Mouse (Mus musculus) ES-E14 (cell line): ENCODE results near the gene Emid1. TPM values are rescaled to one million over a fixed set of nuclear protein-coding genes. Genes with fewer than 3 reads are reported as not detected.
"Not testable (repeated sequence)": the region's sequence is repeated elsewhere in the genome, so short reads cannot be mapped to it uniquely, and the experiment has no call there.

Source experiments
- DNase-seq: peaks from one replicate; pipeline ENCODE4 v3.0.0-alpha.2; 2013; ENCODE audit warnings: low read depth, low spot score
- H3K27ac ChIP-seq: 2 replicates; pipeline ENCODE4 v1.5.1; 2012; ENCODE audit warnings: low read depth, mild to moderate bottlenecking, low read length, moderate library complexity, mixed read lengths; ENCODE audit not compliant: poor library complexity, insufficient read depth, severe bottlenecking
- H3K36me3 ChIP-seq: 2 replicates; pipeline ENCODE4 v1.6.1; 2012; ENCODE audit warnings: mild to moderate bottlenecking, low read length, moderate library complexity, mixed read lengths; ENCODE audit not compliant: control insufficient read depth, poor library complexity, insufficient read depth, severe bottlenecking
- H3K4me1 ChIP-seq, 2 experiments: fragments of 150-350 bp in 1 of 2; sonication (generic) in 1 of 2; 2 replicates each; pipeline ENCODE4 v1.6.1; 2012; ENCODE audit warnings: low read length in 2 of 2, mild to moderate bottlenecking in 1 of 2, mixed read lengths in 1 of 2; ENCODE audit not compliant: control insufficient read depth in 2 of 2, insufficient read depth in 2 of 2, poor library complexity in 1 of 2
- H3K4me3 ChIP-seq, 2 experiments: fragments of 150-350 bp in 1 of 2; sonication (generic) in 1 of 2; 2 replicates each; pipeline ENCODE4 v1.5.1; 2012; ENCODE audit warnings: low read length in 2 of 2, low read depth in 1 of 2, mild to moderate bottlenecking in 1 of 2, mixed read lengths in 1 of 2; ENCODE audit not compliant: insufficient read depth in 1 of 2, poor library complexity in 1 of 2, severe bottlenecking in 1 of 2
- H3K9ac ChIP-seq: 2 replicates; pipeline ENCODE4 v1.6.1; 2012; ENCODE audit warnings: low read depth, mild to moderate bottlenecking, low read length, mixed read lengths; ENCODE audit not compliant: poor library complexity, insufficient read depth, severe bottlenecking
- H3K9me3 ChIP-seq: fragments of 150-350 bp; sonication (generic); 2 replicates; pipeline ENCODE4 v1.6.1; 2012; ENCODE audit warnings: low read depth, mild to moderate bottlenecking, low read length; ENCODE audit not compliant: control insufficient read depth, insufficient read depth
- CHD2 ChIP-seq: IDR thresholded peaks from 2 replicates; pipeline ENCODE4 v1.6.1; 2014; ENCODE audit warnings: mild to moderate bottlenecking, low read depth, low read length, inconsistent platforms
- HCFC1 ChIP-seq: IDR thresholded peaks from 2 replicates; pipeline ENCODE4 v1.6.1; 2012; ENCODE audit warnings: low read length, inconsistent platforms, borderline replicate concordance; ENCODE audit not compliant: insufficient read depth
- MAFK ChIP-seq: IDR thresholded peaks from 2 replicates; pipeline ENCODE4 v1.6.1; 2014; ENCODE audit warnings: mild to moderate bottlenecking, low read depth, low read length, inconsistent platforms; ENCODE audit not compliant: insufficient read depth
- ZC3H11A ChIP-seq: IDR thresholded peaks from 2 replicates; pipeline ENCODE4 v1.6.1; 2012; ENCODE audit warnings: low read depth, mild to moderate bottlenecking, inconsistent platforms, low read length, borderline replicate concordance
- ZNF384 ChIP-seq: IDR thresholded peaks from 2 replicates; pipeline ENCODE4 v1.6.1; 2012; ENCODE audit warnings: low read depth, low read length, inconsistent platforms
- in situ Hi-C, 2 experiments: fragments of 600-800 bp; cut with MboI; formaldehyde crosslinking; loops; one replicate each; pipeline ENCODE4 v1.15.1; 2025; ENCODE audit warnings: low sequenced_read_pairs in 2 of 2, inconsistent platforms in 1 of 2; ENCODE audit not compliant: unreplicated experiment in 2 of 2
- total RNA-seq: library from RNA; depleted of rRNA; stranded (reverse); fragments of 300-350 nt; gene quantifications from 2 replicates; pipeline ENCODE4 v1.2.3, GENCODE M21; 2012

Gene Emid1
- total RNA-seq, 1 experiment: 2.7 TPM

GRCm38 (mm10) chr11:5095877-5096276 is 56.2 kb downstream of the Emid1 start:
- Histone ChIP-seq H3K36me3 (peaks cover 11% of the 10 kb centered on the region), H3K4me3 (peak overlapping the region; percentile 4 to 36; a peak in 2 of 4 replicates), H3K27ac (no peak overlapping the region), H3K9me3 (no peaks in the 10 kb centered on the region), H3K4me1 (peaks cover 4 to 5% of the 10 kb centered on the region in 2 experiments; a peak in 2 of 4 replicates), H3K9ac (no peak overlapping the region)
- DNase-seq: no peak
- in situ Hi-C loops: no loop called here
- TF ChIP-seq CHD2 (no peak), MAFK (no peak), ZNF384 (no peak), HCFC1 (no peak), ZC3H11A (no peak)

DNA sequence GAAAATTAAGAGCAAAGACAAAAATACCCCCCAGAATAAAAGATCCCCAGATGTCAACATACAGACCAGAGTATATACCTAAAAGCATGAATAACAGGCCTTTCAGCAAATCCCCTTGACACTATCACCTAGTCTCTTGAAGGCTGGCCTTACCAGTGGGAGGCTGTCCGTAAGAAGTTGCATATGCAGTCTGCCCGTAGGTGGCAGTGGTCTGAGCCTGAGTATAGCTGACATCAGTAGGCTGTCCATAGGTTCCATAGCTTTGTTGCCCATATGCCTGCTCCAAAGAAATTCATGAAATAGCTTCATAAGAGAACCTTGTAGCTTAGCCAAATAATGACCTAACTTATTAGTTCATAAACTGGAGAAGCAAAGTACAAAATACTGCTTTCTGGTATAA is 60.4 kb downstream of the Emid1 start:
- Histone ChIP-seq H3K4me1 (0 out of 4 replicates have a peak, but pooled peaks cover 1 to 2% of the 10 kb centered on the region in 2 experiments), H3K9me3 (no peaks in the 10 kb centered on the region), H3K4me3 (no peak overlapping the region), H3K27ac (no peak overlapping the region), H3K9ac (no peak overlapping the region), H3K36me3 (peaks cover 23% of the 10 kb centered on the region)
- in situ Hi-C loops: no loop called here
- no peak for DNase-seq
- no peak for TF ChIP-seq ZC3H11A
- no peak for TF ChIP-seq MAFK
- no peak for TF ChIP-seq HCFC1
- TF ChIP-seq ZNF384: no peak
- TF ChIP-seq CHD2: no peak

- Histone ChIP-seq H3K4me1 (no peaks in the 10 kb centered on the region), H3K4me3 (no peak overlapping the region), H3K27ac (no peak overlapping the region), H3K36me3 (peaks cover 35% of the 10 kb centered on the region), H3K9me3 (no peaks in the 10 kb centered on the region), H3K9ac (no peak overlapping the region)
- no peak for TF ChIP-seq HCFC1
- TF ChIP-seq CHD2: no peak
- TF ChIP-seq MAFK: no peak
- no peak for TF ChIP-seq ZC3H11A
- TF ChIP-seq ZNF384: no peak
- no peak for DNase-seq
- in situ Hi-C loops: no loop called here
Measured at GRCm38 (mm10) chr11:5089147-5089546, 62.9 kb downstream of the Emid1 start.

- H3K27ac ChIP-seq, in situ Hi-C loops, H3K4me3 ChIP-seq, DNase-seq, H3K4me1 ChIP-seq, H3K9ac ChIP-seq, H3K9me3 ChIP-seq: not testable (repeated sequence)
- peaks cover 35% of the 10 kb centered on the region for H3K36me3 ChIP-seq
Measured at GRCm38 (mm10) chr11:5076843-5077242, 75.2 kb downstream of the Emid1 start.

- Histone ChIP-seq H3K4me3 (no peak overlapping the region), H3K36me3 (peaks cover 39% of the 10 kb centered on the region), H3K9ac (no peak overlapping the region), H3K27ac (no peak overlapping the region), H3K9me3 (no peaks in the 10 kb centered on the region), H3K4me1 (no peaks in the 10 kb centered on the region)
- TF ChIP-seq ZNF384 (no peak), CHD2 (no peak), HCFC1 (no peak), MAFK (no peak), ZC3H11A (no peak)
- in situ Hi-C loops: no loop called here
- no peak for DNase-seq
Measured at GRCm38 (mm10) chr11:5075760-5076159, 76.3 kb downstream of the Emid1 start.
